Mouse (Mus musculus) Patski (cell line): ENCODE results near the gene B3gntl1. TPM values are rescaled to one million over a fixed set of nuclear protein-coding genes. Genes with fewer than 3 reads are reported as not detected.

Source experiments
- ATAC-seq: fragments of 100-300 bp; one replicate; pipeline ENCODE4 v1.8.0; 2021
- CTCF ChIA-PET: fragments of 350-600 bp; sonication (Branson Sonifier 250); formaldehyde crosslinking; loops from one replicate; lab custom pipeline; 2022; ENCODE audit warnings: inconsistent platforms; lab: Charles Lee
- POLR2A ChIA-PET: fragments of 350-600 bp; sonication (Branson Sonifier 250); formaldehyde crosslinking; loops from one replicate; lab custom pipeline; 2022; ENCODE audit warnings: antibody characterized with exemption, inconsistent platforms; lab: Charles Lee
- DNase-seq: peaks from one replicate; pipeline ENCODE4 v3.0.0-alpha.2; 2011; ENCODE audit warnings: low read depth, low spot score
- H3K27me3 ChIP-seq: fragments of 371-371 bp; one replicate; pipeline ENCODE4 v1.5.1; 2021
- CTCF ChIP-seq: fragments of 100-300 bp; IDR thresholded peaks from one replicate; pipeline ENCODE4 v1.5.1; 2021
- in situ Hi-C: fragments of 300-500 bp; cut with MboI; formaldehyde crosslinking; loops from 3 replicates; pipeline ENCODE4 v1.11.1; 2018; ENCODE audit warnings: low pct_unique_long_range_greater_than_20kb, mixed read lengths
- polyA plus RNA-seq: library from polyadenylated mRNA; unstranded; gene quantifications from one replicate; pipeline ENCODE4 v1.2.3, GENCODE M21; 2021

B3gntl1 gene
- polyA plus RNA-seq, 1 experiment from 2014 or later = 9.4 TPM

- in situ Hi-C loops = no loop called here
- DNase-seq (no peak), ATAC-seq (no peak)
- ChIA-PET CTCF (interaction anchor here (0.8 to 2.0 kb wide), 7 partner anchors 13 to 105 kb away, joined by 3 to 5 read pairs (median 4); no protein-coding TSS in a partner anchor), POLR2A (interaction anchor here (0.7 to 4.3 kb wide), 4 partner anchors 8 to 105 kb away, joined by 3 to 16 read pairs (median 3); partner anchors contain the start of gene B3gntl1)
- H3K27me3 ChIP-seq = no peaks in the 10 kb centered on the region
- no peak for TF ChIP-seq CTCF
Measured at GRCm38 (mm10) chr11:121703619-121704215, 30.8 kb upstream of the B3gntl1 start.

GRCm38 (mm10) chr11:121702895-121703618 is 30.1 kb upstream of the B3gntl1 start:
- no peaks in the 10 kb centered on the region for H3K27me3 ChIP-seq
- DNase-seq (no peak), ATAC-seq (peak; percentile 16)
- in situ Hi-C loops = no loop called here
- ChIA-PET CTCF (interaction anchor here (0.8 to 2.0 kb wide), 8 partner anchors 14 to 105 kb away, joined by 3 to 6 read pairs (median 4); no protein-coding TSS in a partner anchor), POLR2A (interaction anchor here (0.7 to 4.3 kb wide), 4 partner anchors 9 to 106 kb away, joined by 3 to 16 read pairs (median 4); partner anchors contain the start of gene B3gntl1)
- TF ChIP-seq CTCF = no peak

- DNase-seq = peak; percentile 64
- peak; percentile 80 for ATAC-seq
- in situ Hi-C loops = no loop called here
- no peaks in the 10 kb centered on the region for H3K27me3 ChIP-seq
- CTCF ChIA-PET = interaction anchor here (1.1 to 2.0 kb wide), 6 partner anchors 15 to 106 kb away, joined by 3 to 6 read pairs (median 5); no protein-coding TSS in a partner anchor
- POLR2A ChIA-PET = interaction anchor here (0.8 to 4.3 kb wide), 7 partner anchors 11 to 104 kb away, joined by 3 to 16 read pairs (median 3); partner anchors contain the start of gene B3gntl1
- no peak for TF ChIP-seq CTCF
Measured at GRCm38 (mm10) chr11:121702111-121702894, 29.4 kb upstream of the B3gntl1 start.

GRCm38 (mm10) chr11:121701244-121701643 is 28.3 kb upstream of the B3gntl1 start, which contains the start of gene Metrnl:
Metrnl (plus strand) TSS chr11:121701544.
- in situ Hi-C loops = no loop called here
- ATAC-seq (no peak), DNase-seq (no peak)
- H3K27me3 ChIP-seq = no peaks in the 10 kb centered on the region
- CTCF ChIA-PET = interaction anchor here (1.4 to 1.9 kb wide), 3 partner anchors 15 to 107 kb away, joined by 5 to 6 read pairs (median 5); no protein-coding TSS in a partner anchor
- no peak for TF ChIP-seq CTCF
- POLR2A ChIA-PET = interaction anchor here (1.1 to 4.3 kb wide), 5 partner anchors 10 to 101 kb away, joined by 3 to 16 read pairs (median 3); partner anchors contain the start of gene B3gntl1

GRCm38 (mm10) chr11:121698381-121698955 is 25.5 kb upstream of the B3gntl1 start:
- DNase-seq (no peak), ATAC-seq (no peak)
- no peak for TF ChIP-seq CTCF
- CTCF ChIA-PET = no interaction called here
- in situ Hi-C loops = no loop called here
- no peaks in the 10 kb centered on the region for H3K27me3 ChIP-seq
- POLR2A ChIA-PET = no interaction called here

- in situ Hi-C loops = no loop called here
- DNase-seq (no peak), ATAC-seq (no peak)
- ChIA-PET CTCF (interaction anchor here (1.6 to 1.7 kb wide), 2 partner anchors 10 to 21 kb away, joined by 4 to 5 read pairs; no protein-coding TSS in a partner anchor), POLR2A (no interaction called here)
- H3K27me3 ChIP-seq = no peaks in the 10 kb centered on the region
- TF ChIP-seq CTCF = no peak
Measured at GRCm38 (mm10) chr11:121697271-121697670, 24.3 kb upstream of the B3gntl1 start.

GRCm38 (mm10) chr11:121695304-121696064 is 22.5 kb upstream of the B3gntl1 start:
- ATAC-seq (no peak), DNase-seq (no peak)
- POLR2A ChIA-PET = interaction anchor here (0.6 kb wide), 1 partner anchor 28 kb away, joined by 9 read pairs; no protein-coding TSS in a partner anchor
- H3K27me3 ChIP-seq = no peaks in the 10 kb centered on the region
- in situ Hi-C loops = no loop called here
- CTCF ChIA-PET = interaction anchor here (0.7 to 1.7 kb wide), 3 partner anchors 9 to 110 kb away, joined by 3 to 5 read pairs (median 3); partner anchors contain the start of gene B3gntl1
- TF ChIP-seq CTCF = no peak

- ATAC-seq (no peak), DNase-seq (no peak)
- H3K27me3 ChIP-seq = no peaks in the 10 kb centered on the region
- ChIA-PET POLR2A (no interaction called here), CTCF (no interaction called here)
- in situ Hi-C loops = no loop called here
- TF ChIP-seq CTCF = no peak
Measured at GRCm38 (mm10) chr11:121688024-121688423, 15.1 kb upstream of the B3gntl1 start.

GRCm38 (mm10) chr11:121686674-121687073 is 13.7 kb upstream of the B3gntl1 start:
- no peak for TF ChIP-seq CTCF
- no peaks in the 10 kb centered on the region for H3K27me3 ChIP-seq
- ChIA-PET CTCF (interaction anchor here (1.3 to 1.8 kb wide), 2 partner anchors 10 to 15 kb away, joined by 5 to 6 read pairs; partner anchors contain the start of gene Metrnl), POLR2A (no interaction called here)
- DNase-seq (no peak), ATAC-seq (no peak)
- in situ Hi-C loops = no loop called here
